Mouse (Mus musculus) C2C12 (cell line): ENCODE results near the gene Rps24. TPM values are rescaled to one million over a fixed set of nuclear protein-coding genes. Genes with fewer than 3 reads are reported as not detected.

Experiments
- H3K27me3 ChIP-seq: one replicate; pipeline ENCODE4 v1.6.1; 2011; ENCODE audit not compliant: control insufficient read depth, insufficient read depth, insufficient read length
- H3K36me3 ChIP-seq: one replicate; pipeline ENCODE4 v1.6.1; 2011; ENCODE audit not compliant: control insufficient read depth, insufficient read depth
- H3K4me3 ChIP-seq: one replicate; pipeline ENCODE4 v1.5.1; 2011; ENCODE audit warnings: mild to moderate bottlenecking, control low read depth; ENCODE audit not compliant: poor library complexity, insufficient read depth, severe bottlenecking
- H3K79me2 ChIP-seq: one replicate; pipeline ENCODE4 v1.6.1; 2011; ENCODE audit not compliant: control insufficient read depth, insufficient read depth
- H3K79me3 ChIP-seq: one replicate; pipeline ENCODE4 v1.6.1; 2011; ENCODE audit warnings: low read depth, control low read depth
- H3ac ChIP-seq: one replicate; pipeline ENCODE3; 2011; ENCODE audit warnings: low read depth; ENCODE audit not compliant: control insufficient read depth, insufficient read length
- CEBPB ChIP-seq: IDR thresholded peaks from one replicate; pipeline ENCODE4 v1.6.1; 2011; ENCODE audit warnings: low read depth, mild to moderate bottlenecking, control low read depth, moderate library complexity
- CTCF ChIP-seq: IDR thresholded peaks from one replicate; pipeline ENCODE4 v1.5.1; 2011; ENCODE audit not compliant: control insufficient read depth, insufficient read depth, insufficient read length
- FOSL1 ChIP-seq: IDR thresholded peaks from one replicate; pipeline ENCODE4 v1.8.0; 2011; ENCODE audit warnings: mild to moderate bottlenecking, low read length; ENCODE audit not compliant: poor library complexity, insufficient read depth, severe bottlenecking
- MAX ChIP-seq: IDR thresholded peaks from one replicate; pipeline ENCODE4 v1.6.1; 2011; ENCODE audit warnings: mild to moderate bottlenecking, control low read depth
- MYOD1 ChIP-seq: IDR thresholded peaks from one replicate; pipeline ENCODE4 v1.6.1; 2011; ENCODE audit warnings: low read depth; ENCODE audit not compliant: control insufficient read depth, insufficient read length
- MYOG ChIP-seq: IDR thresholded peaks from one replicate; pipeline ENCODE4 v1.6.1; 2011; ENCODE audit not compliant: control insufficient read depth, insufficient read length; ENCODE audit errors: extremely low read depth
- USF1 ChIP-seq: IDR thresholded peaks from one replicate; pipeline ENCODE4 v1.6.1; 2011; ENCODE audit warnings: low read depth, mild to moderate bottlenecking, control low read depth, moderate library complexity
- polyA plus RNA-seq: library from polyadenylated mRNA; unstranded; fragments of >200 nt; fragmentation: generic; extraction: Trizol; gene quantifications from one replicate; pipeline ENCODE4 v1.2.1, GENCODE M21; 2012; ENCODE audit warnings: missing spikeins

Gene Rps24
- polyA plus RNA-seq, 1 experiment = 3,018 TPM

DNA sequence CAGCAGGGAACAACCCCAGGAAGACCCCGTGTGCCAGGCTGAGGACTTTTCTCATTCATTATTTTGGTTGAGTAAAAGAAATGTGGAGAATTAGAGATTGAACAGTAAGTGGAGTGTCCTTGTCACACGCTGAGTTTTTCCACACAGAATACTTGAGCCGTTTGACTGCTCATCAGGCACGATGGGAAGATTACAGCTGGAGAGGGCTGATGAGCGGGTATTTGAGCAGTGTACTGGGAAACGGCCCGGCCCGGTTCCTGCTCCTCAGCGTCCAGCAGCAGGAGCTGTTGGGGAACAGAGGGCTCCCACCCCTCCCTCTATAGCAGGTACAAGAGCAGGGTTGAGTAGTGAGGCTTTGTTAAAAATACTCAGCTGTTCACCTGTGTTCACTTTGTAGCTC lies 12.6 kb downstream of the Rps24 start:
- H3K27me3 ChIP-seq = no peaks in the 10 kb centered on the region
- TF ChIP-seq CEBPB (no peak), MYOG (no peak), CTCF (no peak), FOSL1 (no peak)
- H3K36me3 ChIP-seq = peaks cover 60% of the 10 kb centered on the region
- H3K4me3 ChIP-seq = no peak overlapping the region
- peaks cover 40% of the 10 kb centered on the region for H3K79me2 ChIP-seq
- H3ac ChIP-seq = no peak overlapping the region
- peaks cover 29% of the 10 kb centered on the region for H3K79me3 ChIP-seq

DNA sequence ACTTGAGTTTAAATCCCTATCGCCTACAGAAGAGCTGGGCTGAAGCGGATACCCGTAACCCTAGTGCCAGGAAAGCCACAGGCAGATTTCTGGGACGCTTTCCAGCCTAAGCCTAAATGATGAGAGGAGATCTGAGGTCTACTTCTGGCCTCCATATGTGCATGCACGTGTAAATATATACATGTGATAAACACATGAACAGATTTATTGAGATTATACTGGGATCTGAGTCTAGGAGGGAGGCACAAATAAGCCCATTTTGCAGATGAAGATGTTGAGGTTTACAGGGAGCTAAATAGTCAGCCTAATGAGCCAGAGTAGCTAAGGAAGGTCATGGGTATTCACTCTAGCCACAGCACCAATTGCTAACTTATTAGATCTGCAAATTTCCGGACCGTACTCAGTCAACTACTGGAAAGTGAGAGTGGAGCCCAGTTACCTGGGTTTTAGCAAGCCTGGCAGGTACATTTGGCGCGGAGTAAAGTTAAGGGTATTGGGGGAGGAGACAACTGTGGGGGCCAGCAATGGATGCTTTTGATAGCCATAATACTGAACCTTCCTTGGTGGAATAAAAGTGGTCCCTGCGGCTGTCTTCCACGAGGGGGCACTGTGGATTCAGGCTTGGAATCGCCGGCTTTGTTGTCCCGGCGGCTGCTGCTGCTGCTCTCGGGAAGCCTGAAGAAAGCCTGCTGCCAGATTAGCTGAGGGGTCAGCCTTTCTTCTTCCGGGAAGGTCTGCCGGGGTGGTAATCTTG lies 13.3 kb downstream of the Rps24 start:
- Histone ChIP-seq H3K79me2 (peaks cover 32% of the 10 kb centered on the region), H3ac (no peak overlapping the region), H3K27me3 (no peaks in the 10 kb centered on the region), H3K36me3 (peaks cover 52% of the 10 kb centered on the region), H3K4me3 (no peak overlapping the region), H3K79me3 (peaks cover 21% of the 10 kb centered on the region)
- TF ChIP-seq MAX = no peak
- TF ChIP-seq MYOG = no peak
- TF ChIP-seq CTCF = peak; percentile 57
- TF ChIP-seq CEBPB = no peak

DNA sequence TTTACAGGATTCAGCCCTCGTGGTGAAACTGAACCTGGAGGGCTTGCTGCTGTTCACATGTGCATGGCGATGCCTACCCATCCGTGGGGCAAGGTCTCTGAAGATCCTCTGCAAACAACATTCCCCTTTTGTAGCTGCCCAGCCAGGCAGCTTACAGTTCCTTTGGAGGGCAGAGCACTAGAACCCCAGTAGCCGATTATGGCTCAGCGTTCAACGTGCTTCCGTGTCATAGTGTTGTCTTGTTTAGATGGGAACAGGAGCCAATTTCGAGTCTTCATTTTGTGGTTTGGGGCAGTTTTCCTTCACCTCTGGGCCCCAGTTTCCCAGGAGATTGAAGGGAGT lies 13.9 kb downstream of the Rps24 start:
- Histone ChIP-seq H3K27me3 (no peaks in the 10 kb centered on the region), H3K4me3 (no peak overlapping the region), H3K79me2 (peaks cover 27% of the 10 kb centered on the region), H3ac (no peak overlapping the region), H3K36me3 (peaks cover 47% of the 10 kb centered on the region), H3K79me3 (peaks cover 16% of the 10 kb centered on the region)
- TF ChIP-seq MYOG (no peak), MYOD1 (no peak), CEBPB (no peak), CTCF (no peak), USF1 (no peak), MAX (no peak), FOSL1 (no peak)

DNA sequence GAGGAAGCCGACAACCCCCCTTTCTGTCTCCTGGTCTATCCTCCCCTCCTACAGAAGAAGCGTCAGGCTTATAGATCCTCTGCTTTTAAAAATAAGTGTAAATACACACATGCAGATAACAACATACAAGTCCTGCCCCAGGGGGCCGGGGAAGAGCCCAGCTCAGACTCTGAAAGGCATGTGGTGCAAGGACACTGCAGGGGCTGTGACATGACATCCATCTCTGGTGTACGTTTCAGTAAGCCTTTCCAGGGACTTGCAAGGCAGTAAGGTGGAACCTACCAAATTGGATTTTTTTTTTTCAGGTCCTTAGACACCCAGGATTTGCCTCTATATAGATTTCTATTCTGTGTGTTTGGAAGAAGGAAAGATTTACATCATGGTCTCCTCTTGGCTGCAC lies 14.3 kb downstream of the Rps24 start:
- H3K4me3 ChIP-seq = no peak overlapping the region
- no peaks in the 10 kb centered on the region for H3K27me3 ChIP-seq

DNA sequence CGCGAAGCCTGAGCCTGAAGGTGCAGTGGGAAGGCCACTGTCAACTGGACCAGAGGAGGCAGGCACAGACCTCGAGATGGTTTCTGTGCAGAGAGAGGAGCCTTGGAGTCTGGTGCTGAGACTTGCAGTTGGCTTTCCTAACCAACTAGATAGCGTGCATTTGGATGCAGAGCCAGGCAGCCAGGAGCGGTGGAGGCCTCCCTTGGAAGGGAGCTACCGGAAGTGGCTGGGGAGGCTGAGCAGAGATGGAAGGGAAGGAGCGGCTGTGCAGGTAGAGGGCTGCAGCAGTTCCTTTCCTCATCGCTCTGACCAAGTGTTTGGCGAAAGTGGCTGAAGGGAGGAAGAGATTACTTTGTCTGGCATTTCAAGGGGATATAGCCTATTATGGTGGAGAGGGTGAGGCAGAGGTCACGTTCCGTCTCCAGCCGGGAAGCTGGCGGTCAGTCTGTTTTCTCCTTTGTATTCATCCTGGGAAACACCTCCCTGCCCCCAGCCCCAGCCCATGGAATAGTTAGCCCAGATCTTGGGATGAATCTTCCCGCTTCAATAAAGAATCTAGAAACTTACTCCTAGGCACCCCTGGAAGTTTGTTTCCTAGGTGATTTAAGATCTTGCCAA lies 20.6 kb downstream of the Rps24 start:
- H3K79me2 ChIP-seq = no peaks in the 10 kb centered on the region
- H3ac ChIP-seq = no peak overlapping the region
- H3K27me3 ChIP-seq = peaks cover 9% of the 10 kb centered on the region
- TF ChIP-seq CEBPB (no peak), MYOD1 (no peak), MYOG (no peak), CTCF (no peak), FOSL1 (no peak), USF1 (no peak), MAX (no peak)
- H3K79me3 ChIP-seq = no peaks in the 10 kb centered on the region
- no peaks in the 10 kb centered on the region for H3K36me3 ChIP-seq
- H3K4me3 ChIP-seq = no peak overlapping the region

More for the DNA sequence above, 14.3 kb downstream of the Rps24 start:
- Histone ChIP-seq H3K79me2 (peaks cover 23% of the 10 kb centered on the region), H3K79me3 (peaks cover 12% of the 10 kb centered on the region), H3ac (no peak overlapping the region), H3K36me3 (peaks cover 42% of the 10 kb centered on the region)
- TF ChIP-seq MYOD1 = no peak
- TF ChIP-seq CEBPB = no peak
- TF ChIP-seq MAX = no peak
- TF ChIP-seq MYOG = no peak
- no peak for TF ChIP-seq USF1
- TF ChIP-seq CTCF = no peak
- no peak for TF ChIP-seq FOSL1
